Mouse (Mus musculus): ENCODE data around the gene Togaram2. TPM values are rescaled to one million over a fixed set of nuclear protein-coding genes. Genes with fewer than 3 reads are reported as not detected.
A peak's percentile ranks its signal among the peaks of the same experiment; 100 is the strongest.

The Togaram2 gene
- total RNA-seq, 2 experiments from 2014 or later = 2.4 to 2.6 TPM

DNA sequence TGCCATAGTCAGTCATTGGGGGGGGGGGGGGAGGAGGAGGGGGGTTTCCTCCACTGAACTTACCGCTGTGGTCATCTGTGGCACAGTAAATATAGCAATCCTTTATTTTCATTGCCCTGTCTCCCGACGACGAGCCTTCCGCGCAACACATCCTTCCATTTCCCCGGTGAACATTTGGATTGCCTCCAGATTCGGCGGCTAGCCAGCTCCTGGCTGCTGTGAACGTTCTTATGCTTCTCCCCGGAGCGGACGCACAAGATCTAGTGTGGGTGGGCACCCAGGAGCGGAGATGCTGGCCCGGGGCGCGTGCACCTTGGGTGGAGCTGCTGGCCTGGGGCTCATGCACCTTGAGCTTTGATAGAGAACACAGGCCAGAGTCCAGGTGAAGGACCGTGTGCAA lies 1.8 kb downstream of the Togaram2 start:
- DNase-seq = no peak
- intact Hi-C loops (cut with DNase I) = no loop called here

DNA sequence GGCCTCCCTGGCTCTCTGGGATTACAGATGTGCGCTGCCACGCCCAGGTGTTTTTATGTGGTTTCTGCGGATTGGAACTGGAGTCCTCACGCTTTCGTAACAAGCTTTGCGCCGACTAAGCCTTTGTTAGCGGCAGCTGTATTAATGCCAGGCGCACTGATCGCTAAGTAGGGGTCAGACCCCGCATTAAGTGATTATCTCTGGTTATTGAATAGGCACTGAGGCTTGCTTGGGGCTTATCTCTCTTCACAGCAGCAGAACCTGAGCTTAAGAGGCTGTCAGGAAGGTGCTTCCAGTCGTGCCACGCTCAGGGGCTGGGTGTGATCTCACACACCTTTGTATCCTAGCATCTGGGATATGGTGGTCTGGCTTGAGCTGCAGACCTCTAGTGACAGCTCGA lies 8.6 kb downstream of the Togaram2 start:
- no peak for DNase-seq
- intact Hi-C loops (cut with DNase I) = no loop called here

- no peak for DNase-seq
Measured at GRCm38 (mm10) chr17:71682379-71682778, 9.3 kb downstream of the Togaram2 start.

GRCm38 (mm10) chr17:71683281-71683680 lies 10.2 kb downstream of the Togaram2 start:
- DNase-seq = no peak
- intact Hi-C loops (cut with DNase I) = no loop called here

More at GRCm38 (mm10) chr17:71682379-71682778, 9.3 kb downstream of the Togaram2 start:
- intact Hi-C loops (cut with DNase I) = no loop called here

GRCm38 (mm10) chr17:71684103-71684608 lies 11.1 kb downstream of the Togaram2 start:
- DNase-seq = no peak
- intact Hi-C loops (cut with DNase I) = no loop called here

DNA sequence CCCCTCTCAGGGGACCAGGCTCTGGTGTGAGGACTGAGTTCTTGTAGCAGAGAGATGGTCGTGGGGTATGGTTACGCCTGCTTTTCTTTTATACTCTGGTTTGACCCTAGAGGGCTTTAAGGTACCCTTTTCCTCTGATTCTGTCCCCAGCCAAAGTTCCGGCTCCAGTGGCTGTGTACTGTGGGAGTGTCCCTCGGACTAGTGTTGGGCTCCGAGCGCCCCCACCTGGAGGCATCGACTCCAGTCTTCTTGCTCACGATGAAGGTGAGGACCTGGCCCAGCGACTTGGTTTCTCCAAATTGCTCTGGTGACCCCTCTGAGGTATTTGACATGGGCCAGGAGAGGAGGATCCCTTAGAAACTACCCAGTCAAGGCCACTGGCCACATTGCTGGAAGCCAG lies 14.4 kb downstream of the Togaram2 start:
- DNase-seq = no peak
- intact Hi-C loops (cut with DNase I) = no loop called here

- DNase-seq = no peak
- intact Hi-C loops (cut with DNase I) = no loop called here
Measured at GRCm38 (mm10) chr17:71689903-71690302, 16.8 kb downstream of the Togaram2 start.

DNA sequence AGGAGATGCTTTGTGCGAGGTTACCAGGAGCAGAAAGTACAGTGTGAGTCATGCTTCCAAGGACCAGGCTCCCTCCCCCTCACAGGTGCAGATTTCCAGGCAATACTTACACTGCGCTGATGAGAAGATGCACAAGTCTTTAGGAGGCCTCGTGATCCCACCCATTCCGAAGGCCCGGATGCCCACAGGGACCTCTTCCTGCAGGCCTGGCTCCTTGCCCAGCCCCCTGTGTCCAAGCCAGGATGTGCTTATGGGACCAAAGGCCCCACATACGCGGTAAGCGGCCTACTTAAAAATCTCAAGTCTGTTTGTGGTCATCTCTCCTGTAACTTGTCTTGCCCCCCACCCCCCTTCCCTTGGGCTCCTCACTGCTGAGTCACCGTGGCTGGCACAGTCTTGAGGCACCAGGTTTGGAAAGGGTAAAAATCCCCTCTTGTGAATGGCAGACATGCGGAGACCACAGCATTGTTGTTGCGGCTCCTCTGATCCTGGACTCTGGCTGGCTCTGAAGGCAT lies 18.4 kb downstream of the Togaram2 start:
- no peak for DNase-seq
- intact Hi-C loops (cut with DNase I) = no loop called here

DNA sequence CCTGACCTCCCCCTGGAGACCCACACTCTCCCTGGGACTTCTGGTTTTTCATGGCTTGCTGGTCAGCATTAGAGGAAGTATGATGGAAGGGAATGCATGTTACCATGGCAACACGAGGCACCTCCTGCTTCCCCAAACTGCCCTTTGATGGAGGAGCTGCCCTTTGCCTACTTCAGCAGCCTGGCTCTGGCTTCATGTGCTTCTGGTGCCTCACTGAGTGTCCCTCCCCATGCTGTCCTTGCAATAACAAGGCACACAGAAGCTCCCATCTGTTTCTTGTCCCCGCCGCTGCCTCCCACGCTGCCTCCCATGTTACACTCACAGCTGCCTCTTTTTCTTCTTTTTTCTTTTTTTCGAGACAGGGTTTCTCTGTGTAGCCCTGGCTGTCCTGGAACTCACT lies 20.3 kb downstream of the Togaram2 start:
- intact Hi-C loops (cut with DNase I) = no loop called here
- no peak for DNase-seq

DNA sequence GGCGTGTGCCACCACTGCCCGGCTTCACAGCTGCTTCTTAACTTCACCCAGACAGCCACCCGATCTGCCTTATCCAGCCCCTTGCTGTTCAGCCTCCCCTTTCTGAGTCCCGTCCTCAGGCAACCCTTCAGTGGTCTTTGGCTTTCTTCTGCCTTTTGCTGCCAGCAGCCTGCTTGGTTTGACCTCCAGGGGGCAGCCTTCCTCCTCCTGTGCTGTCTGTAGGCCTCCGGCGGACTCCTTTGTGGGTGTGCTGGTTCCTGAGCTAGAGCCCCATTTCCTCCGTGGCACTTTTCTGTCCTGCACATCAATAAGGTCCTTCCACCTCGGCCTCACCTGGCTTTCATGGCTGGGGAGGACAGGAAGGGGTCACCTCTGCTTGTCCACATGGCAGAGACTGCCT lies 20.7 kb downstream of the Togaram2 start:
- DNase-seq = no peak

DNA sequence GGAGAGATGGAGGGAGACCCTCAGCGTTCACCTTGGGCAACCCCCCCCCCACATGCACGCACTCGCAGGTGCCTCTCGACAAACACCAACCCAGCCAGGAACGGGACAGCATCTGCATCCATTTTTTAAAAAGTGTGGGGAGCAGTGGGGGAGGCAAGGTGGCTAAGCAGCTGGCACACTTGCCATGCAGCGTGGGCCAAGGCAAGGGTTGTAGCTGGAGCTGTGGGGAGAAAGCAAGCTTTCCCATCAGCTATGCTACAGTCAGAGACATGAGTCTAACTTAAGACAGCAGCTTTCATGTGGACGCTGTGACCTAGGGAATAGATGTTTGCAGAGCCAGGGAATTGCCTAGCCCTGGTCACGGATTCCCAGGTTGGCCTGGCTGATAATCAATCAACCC lies 22.1 kb downstream of the Togaram2 start:
- no peak for DNase-seq
- intact Hi-C loops (cut with DNase I) = no loop called here

More for the DNA sequence above, 20.7 kb downstream of the Togaram2 start:
- intact Hi-C loops (cut with DNase I) = no loop called here

- DNase-seq = no peak
- intact Hi-C loops (cut with DNase I) = no loop called here
Measured at GRCm38 (mm10) chr17:71695716-71696315, 22.8 kb downstream of the Togaram2 start.

- intact Hi-C loops (cut with DNase I) = no loop called here
- peak in 1 of 2 experiments; percentile 48 for DNase-seq
Measured at GRCm38 (mm10) chr17:71696396-71696795, 23.3 kb downstream of the Togaram2 start.

- peak; percentile 32 to 54 for DNase-seq
- intact Hi-C loops (cut with DNase I) = no loop called here
Measured at GRCm38 (mm10) chr17:71697896-71698618, 25.0 kb downstream of the Togaram2 start.

GRCm38 (mm10) chr17:71698619-71698956 lies 25.5 kb downstream of the Togaram2 start:
- DNase-seq = no peak
- intact Hi-C loops (cut with DNase I) = no loop called here

GRCm38 (mm10) chr17:71705113-71705512 lies 32.1 kb downstream of the Togaram2 start:
- intact Hi-C loops (cut with DNase I) = no loop called here

GRCm38 (mm10) chr17:71705550-71706480 lies 32.8 kb downstream of the Togaram2 start:
- intact Hi-C loops (cut with DNase I) = no loop called here
- no peak for DNase-seq

More at GRCm38 (mm10) chr17:71705113-71705512, 32.1 kb downstream of the Togaram2 start:
- no peak for DNase-seq

DNA sequence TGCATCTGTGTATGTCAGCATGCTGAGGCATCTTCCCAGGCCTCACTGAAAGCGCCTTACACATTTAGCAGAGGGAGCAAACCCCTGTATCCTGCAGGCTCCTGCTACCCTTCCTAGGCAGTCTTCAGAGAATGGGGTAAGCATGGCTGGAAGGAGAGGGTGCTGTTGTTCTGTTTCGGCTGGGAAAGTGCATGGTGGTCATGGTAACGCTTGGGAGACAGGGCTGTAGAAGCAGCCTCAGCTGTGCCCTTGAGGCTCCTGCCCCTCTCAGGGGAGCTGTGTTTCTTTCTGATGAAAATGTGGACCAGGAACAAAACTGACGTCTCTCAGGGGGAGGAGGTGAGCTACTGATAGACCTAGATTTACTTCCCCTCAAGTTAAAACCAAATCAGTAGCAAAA lies 34.7 kb downstream of the Togaram2 start:
- DNase-seq = no peak
- intact Hi-C loops (cut with DNase I) = no loop called here

DNA sequence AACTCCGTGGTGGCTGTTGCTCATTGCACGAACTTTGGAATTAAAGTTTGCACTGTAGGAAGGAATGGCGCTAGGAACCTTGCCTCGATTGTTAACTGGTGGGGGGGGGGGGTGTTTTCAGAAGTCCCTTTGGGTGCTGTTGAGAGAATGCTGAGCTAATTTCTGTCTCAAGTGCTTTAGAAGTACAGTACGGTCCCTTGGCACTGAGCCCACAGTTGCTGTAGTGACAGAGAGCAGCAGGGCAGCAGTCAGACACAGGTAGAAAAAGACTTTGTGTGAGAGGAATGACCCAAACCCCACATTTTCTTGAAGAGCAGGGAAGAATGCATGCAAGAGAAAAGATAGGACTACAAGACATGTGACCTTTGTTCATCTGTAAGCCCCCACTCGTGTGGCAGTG lies 39.2 kb downstream of the Togaram2 start:
- no peak for DNase-seq

GRCm38 (mm10) chr17:71715034-71715433 lies 42.0 kb downstream of the Togaram2 start:
- intact Hi-C loops (cut with DNase I) = no loop called here

More for the DNA sequence above, 39.2 kb downstream of the Togaram2 start:
- intact Hi-C loops (cut with DNase I) = no loop called here

More at GRCm38 (mm10) chr17:71715034-71715433, 42.0 kb downstream of the Togaram2 start:
- no peak for DNase-seq
